Mouse (Mus musculus) bone marrow macrophage, adult 2 months (primary cell): ENCODE data around the gene Celsr1.

Experiments used
- CTCF ChIP-seq: IDR thresholded peaks from 2 replicates; pipeline ENCODE4 v1.5.1; 2012; ENCODE audit warnings: low read depth, mild to moderate bottlenecking, low read length, moderate library complexity
- POLR2A ChIP-seq: IDR thresholded peaks from 2 replicates; pipeline ENCODE4 v1.6.1; 2012; ENCODE audit warnings: mild to moderate bottlenecking, low read depth, low read length, borderline replicate concordance

DNA sequence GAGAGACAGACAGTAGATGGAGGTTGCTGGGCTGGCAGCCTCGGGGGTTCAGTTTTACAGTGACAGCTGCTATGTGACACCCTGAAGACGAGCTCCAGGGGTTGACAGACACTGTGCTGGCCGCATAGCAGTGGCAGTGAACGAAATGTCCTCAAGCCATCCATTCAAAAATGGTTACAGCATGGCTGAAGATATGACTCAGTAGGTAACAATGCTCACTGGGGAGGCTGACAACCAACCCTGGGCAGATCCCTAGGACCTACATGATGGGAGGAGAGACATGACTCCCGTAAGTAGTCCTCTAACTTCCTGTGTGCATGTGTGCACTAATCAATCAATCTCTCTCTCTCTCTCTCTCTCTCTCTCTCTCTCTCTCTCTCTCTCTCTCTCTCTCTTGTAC is 45.7 kb downstream of the Celsr1 start:
- TF ChIP-seq CTCF (no peak), POLR2A (no peak)
